Mouse (Mus musculus) midbrain, embryonic 10.5 days (tissue): ENCODE measurements around the gene Mthfd1l. TPM values are rescaled to one million over a fixed set of nuclear protein-coding genes. Genes with fewer than 3 reads are reported as not detected.

Experiments
- DNase-seq: peaks from one replicate; pipeline ENCODE4 v3.0.0-alpha.2; 2017; ENCODE audit warnings: low spot score
- H3K27ac ChIP-seq: fragments of 300-500 bp; sonication (generic); replicated peaks from 2 replicates; pipeline ENCODE4 v1.5.1; 2016; ENCODE audit warnings: mild to moderate bottlenecking
- H3K27me3 ChIP-seq: fragments of 300-500 bp; sonication (generic); 2 replicates; pipeline ENCODE4 v1.6.1; 2016; ENCODE audit warnings: low read depth, mild to moderate bottlenecking; ENCODE audit not compliant: poor library complexity, severe bottlenecking
- H3K36me3 ChIP-seq: fragments of 300-500 bp; sonication (generic); 2 replicates; pipeline ENCODE4 v1.6.1; 2016; ENCODE audit warnings: mild to moderate bottlenecking, moderate library complexity
- H3K4me1 ChIP-seq: fragments of 300-500 bp; sonication (generic); 2 replicates; pipeline ENCODE4 v1.6.1; 2016
- H3K4me3 ChIP-seq: fragments of 300-500 bp; sonication (generic); 2 replicates; pipeline ENCODE4 v1.5.1; 2016; ENCODE audit warnings: mild to moderate bottlenecking, moderate library complexity
- H3K9me3 ChIP-seq: fragments of 300-500 bp; sonication (generic); replicated peaks from 2 replicates; pipeline ENCODE4 v1.6.1; 2016; ENCODE audit warnings: mild to moderate bottlenecking
- WGBS: fragments of 180-500 bp; shearing (Covaris S2); methylation state at CpG from one replicate; pipeline ENCODE4 v1.1.7; 2016; 5-methylcytosine and 5-hydroxymethylcytosine counted together
- polyA plus RNA-seq: library from polyadenylated mRNA; unstranded; fragments of >200 nt; fragmentation: Nextera tagmentation; extraction: Ambion mirVana; gene quantifications from 2 replicates; pipeline ENCODE4 v1.2.1, GENCODE M21; 2016

Mthfd1l gene
- polyA plus RNA-seq, 1 experiment from 2014 or later: 25.2 TPM

DNA sequence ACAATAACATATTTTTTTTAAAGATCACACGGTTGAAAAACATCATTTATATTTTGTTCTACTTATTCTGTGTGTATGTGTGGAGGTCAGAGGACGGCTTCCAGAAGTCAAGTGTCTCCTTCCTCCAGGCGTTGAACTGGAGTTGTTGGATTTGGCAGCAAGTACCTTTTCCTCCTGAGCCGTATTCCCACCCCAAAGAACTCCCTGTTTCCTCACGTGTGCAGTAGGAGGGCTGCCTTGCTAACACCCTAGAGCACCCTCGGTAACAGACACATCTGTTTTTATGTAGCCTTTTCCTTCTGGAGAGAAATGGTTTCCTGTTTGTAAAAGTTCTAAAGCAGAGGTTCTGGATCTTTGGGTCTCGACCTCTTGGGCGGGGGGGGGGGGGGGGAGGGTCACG is 60.8 kb downstream of the Mthfd1l start:
- H3K27ac ChIP-seq: no peak overlapping the region
- no peak overlapping the region for H3K4me3 ChIP-seq
- peaks cover 59% of the 10 kb centered on the region for H3K36me3 ChIP-seq
- no peaks in the 10 kb centered on the region for H3K27me3 ChIP-seq
- no peaks in the 10 kb centered on the region for H3K9me3 ChIP-seq
- no peak for DNase-seq
- WGBS: 86% methylated on average over 9 of the region's 9 CpGs
- H3K4me1 ChIP-seq: no peaks in the 10 kb centered on the region

GRCm38 (mm10) chr10:4036476-4036875 is 63.6 kb downstream of the Mthfd1l start:
- WGBS: 92% methylated on average over 7 of the region's 7 CpGs
- Histone ChIP-seq H3K4me3 (no peak overlapping the region), H3K27ac (no peak overlapping the region), H3K36me3 (peaks cover 46% of the 10 kb centered on the region), H3K4me1 (no peaks in the 10 kb centered on the region), H3K9me3 (no peaks in the 10 kb centered on the region), H3K27me3 (no peaks in the 10 kb centered on the region)
- DNase-seq: no peak

DNA sequence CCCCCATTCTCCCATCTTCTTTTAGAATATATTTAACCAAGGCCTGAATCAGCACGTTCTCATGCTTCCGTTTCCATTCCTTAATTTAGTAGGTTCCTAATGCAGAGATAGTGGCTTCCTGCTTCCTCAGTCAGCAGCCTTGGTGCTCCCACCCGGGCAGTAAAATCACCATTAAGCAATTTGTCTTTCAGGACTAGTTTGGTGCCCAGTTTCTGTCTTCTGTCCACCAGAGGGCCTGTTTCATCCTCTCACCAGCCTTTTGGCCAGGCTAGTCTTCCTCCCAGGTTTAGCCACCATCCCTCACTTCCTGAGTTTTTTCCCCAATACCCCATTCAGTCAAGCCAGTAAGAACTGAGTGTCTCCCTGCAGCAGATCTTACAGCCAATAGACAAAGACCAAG is 64.1 kb downstream of the Mthfd1l start:
- no peak overlapping the region for H3K27ac ChIP-seq
- no peaks in the 10 kb centered on the region for H3K9me3 ChIP-seq
- no peak overlapping the region for H3K4me3 ChIP-seq
- 90% methylated on average over 3 of the region's 3 CpGs for WGBS
- H3K4me1 ChIP-seq: no peaks in the 10 kb centered on the region
- peaks cover 42% of the 10 kb centered on the region for H3K36me3 ChIP-seq
- no peak for DNase-seq
- no peaks in the 10 kb centered on the region for H3K27me3 ChIP-seq

DNA sequence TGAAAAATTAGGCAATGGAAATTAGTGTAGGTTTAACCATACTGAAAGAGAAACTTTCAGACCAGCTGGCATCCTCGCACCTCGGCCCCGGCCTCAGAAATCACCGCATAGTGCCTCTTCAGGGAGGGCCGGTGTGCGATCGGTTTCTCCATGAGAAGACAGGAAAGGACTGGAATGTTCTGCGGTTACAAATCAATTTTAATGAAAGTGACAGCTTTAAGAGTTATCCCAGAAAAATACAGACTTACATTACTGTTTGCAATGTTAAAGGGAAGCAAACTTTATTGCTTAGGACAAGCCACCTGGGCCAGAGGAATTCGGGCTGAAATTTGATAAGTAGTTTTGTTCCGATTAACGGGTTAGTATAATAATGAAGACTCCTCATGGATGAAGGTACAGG is 65.7 kb downstream of the Mthfd1l start:
- no peaks in the 10 kb centered on the region for H3K27me3 ChIP-seq
- H3K27ac ChIP-seq: no peak overlapping the region
- H3K9me3 ChIP-seq: no peaks in the 10 kb centered on the region
- no peaks in the 10 kb centered on the region for H3K4me1 ChIP-seq
- no peak for DNase-seq
- 96% methylated on average over 11 of the region's 11 CpGs for WGBS
- H3K36me3 ChIP-seq: peaks cover 49% of the 10 kb centered on the region
- H3K4me3 ChIP-seq: no peak overlapping the region

- no peak overlapping the region for H3K4me3 ChIP-seq
- peak; percentile 40 for DNase-seq
- H3K27me3 ChIP-seq: no peaks in the 10 kb centered on the region
- no peak overlapping the region for H3K27ac ChIP-seq
- no peaks in the 10 kb centered on the region for H3K4me1 ChIP-seq
- no peaks in the 10 kb centered on the region for H3K9me3 ChIP-seq
- WGBS: 85% methylated on average over 9 of the region's 9 CpGs
- peaks cover 33% of the 10 kb centered on the region for H3K36me3 ChIP-seq
Observed at GRCm38 (mm10) chr10:4041691-4042090, 68.8 kb downstream of the Mthfd1l start.

- Histone ChIP-seq H3K4me3 (no peak overlapping the region), H3K27me3 (no peaks in the 10 kb centered on the region), H3K27ac (no peak overlapping the region), H3K4me1 (no peaks in the 10 kb centered on the region), H3K9me3 (no peaks in the 10 kb centered on the region), H3K36me3 (peaks cover 36% of the 10 kb centered on the region)
- WGBS: 84% methylated on average over 7 of the region's 7 CpGs
- DNase-seq: no peak
Observed at GRCm38 (mm10) chr10:4044421-4044820, 71.5 kb downstream of the Mthfd1l start.

- Histone ChIP-seq H3K27ac (no peak overlapping the region), H3K4me1 (no peaks in the 10 kb centered on the region), H3K9me3 (no peaks in the 10 kb centered on the region), H3K4me3 (no peak overlapping the region), H3K36me3 (peaks cover 41% of the 10 kb centered on the region), H3K27me3 (no peaks in the 10 kb centered on the region)
- 82% methylated on average over 4 of the region's 4 CpGs for WGBS
- DNase-seq: no peak
Observed at GRCm38 (mm10) chr10:4046496-4046895, 73.6 kb downstream of the Mthfd1l start.

DNA sequence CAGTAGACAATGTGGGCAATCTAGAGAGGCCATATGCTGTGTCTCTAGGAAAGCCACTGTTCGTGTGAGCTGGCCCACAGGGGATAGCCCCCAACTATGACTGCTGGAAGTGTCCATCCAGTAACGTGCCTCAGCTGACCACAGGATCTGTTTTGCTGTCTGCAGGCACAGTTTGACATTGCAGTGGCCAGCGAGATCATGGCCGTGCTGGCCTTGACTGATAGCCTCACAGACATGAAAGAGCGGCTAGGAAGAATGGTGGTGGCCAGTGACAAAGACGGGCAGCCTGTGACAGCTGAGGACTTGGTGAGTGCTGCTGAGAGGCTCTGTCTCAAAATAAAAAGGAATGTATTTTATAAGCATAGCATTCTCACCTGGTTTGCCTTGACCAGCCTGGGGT is 74.7 kb downstream of the Mthfd1l start:
- Histone ChIP-seq H3K9me3 (no peaks in the 10 kb centered on the region), H3K4me1 (no peaks in the 10 kb centered on the region), H3K27ac (no peak overlapping the region), H3K36me3 (peaks cover 43% of the 10 kb centered on the region), H3K4me3 (no peak overlapping the region), H3K27me3 (no peaks in the 10 kb centered on the region)
- WGBS: 86% methylated on average over 6 of the region's 6 CpGs
- no peak for DNase-seq

DNA sequence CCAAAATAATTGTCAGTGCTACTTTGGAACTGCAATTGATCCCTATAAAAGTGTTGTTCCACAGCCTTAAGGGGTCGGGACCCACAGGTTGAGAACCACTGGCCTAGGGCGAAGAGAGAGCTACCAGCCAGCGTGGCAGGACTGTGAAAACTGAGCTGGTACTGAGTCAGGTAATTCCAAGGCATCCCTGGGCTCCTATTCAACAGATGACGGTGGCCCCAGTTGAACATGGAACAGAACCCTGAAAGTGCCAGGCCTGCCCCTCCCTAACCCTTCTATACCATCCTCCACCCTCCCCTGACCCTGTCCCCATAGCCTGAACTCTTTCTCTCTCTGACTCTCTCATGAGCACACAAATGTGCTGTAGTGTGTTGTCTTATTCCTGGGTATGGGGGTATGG is 77.3 kb downstream of the Mthfd1l start:
- Histone ChIP-seq H3K27me3 (no peaks in the 10 kb centered on the region), H3K9me3 (no peaks in the 10 kb centered on the region), H3K36me3 (peaks cover 36% of the 10 kb centered on the region), H3K27ac (no peak overlapping the region), H3K4me3 (no peak overlapping the region), H3K4me1 (no peaks in the 10 kb centered on the region)
- no peak for DNase-seq
- 93% methylated on average over 4 of the region's 4 CpGs for WGBS

DNA sequence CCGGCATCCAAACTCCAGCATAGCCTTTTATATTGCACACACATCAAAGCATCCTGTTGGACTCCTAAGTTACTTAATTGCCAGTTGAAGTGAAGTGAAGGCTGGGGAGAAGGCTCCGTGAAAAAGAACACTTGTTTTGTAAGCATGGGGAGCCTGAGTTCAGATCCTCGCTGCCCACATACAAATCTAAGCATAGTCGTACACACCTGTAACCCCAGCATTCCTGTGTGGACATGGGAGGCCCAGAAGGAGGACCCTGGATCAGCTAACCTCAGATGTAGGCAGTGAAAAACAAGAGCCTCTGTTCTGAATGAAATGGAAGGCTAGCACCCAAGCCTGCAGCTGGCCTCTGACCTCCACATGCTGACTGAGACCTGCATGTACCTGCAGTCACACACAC is 79.8 kb downstream of the Mthfd1l start:
- no peak overlapping the region for H3K27ac ChIP-seq
- WGBS: 93% methylated on average over 4 of the region's 4 CpGs
- peaks cover 32% of the 10 kb centered on the region for H3K36me3 ChIP-seq
- no peaks in the 10 kb centered on the region for H3K27me3 ChIP-seq
- H3K4me1 ChIP-seq: no peaks in the 10 kb centered on the region
- H3K4me3 ChIP-seq: no peak overlapping the region
- DNase-seq: no peak
- H3K9me3 ChIP-seq: no peaks in the 10 kb centered on the region

DNA sequence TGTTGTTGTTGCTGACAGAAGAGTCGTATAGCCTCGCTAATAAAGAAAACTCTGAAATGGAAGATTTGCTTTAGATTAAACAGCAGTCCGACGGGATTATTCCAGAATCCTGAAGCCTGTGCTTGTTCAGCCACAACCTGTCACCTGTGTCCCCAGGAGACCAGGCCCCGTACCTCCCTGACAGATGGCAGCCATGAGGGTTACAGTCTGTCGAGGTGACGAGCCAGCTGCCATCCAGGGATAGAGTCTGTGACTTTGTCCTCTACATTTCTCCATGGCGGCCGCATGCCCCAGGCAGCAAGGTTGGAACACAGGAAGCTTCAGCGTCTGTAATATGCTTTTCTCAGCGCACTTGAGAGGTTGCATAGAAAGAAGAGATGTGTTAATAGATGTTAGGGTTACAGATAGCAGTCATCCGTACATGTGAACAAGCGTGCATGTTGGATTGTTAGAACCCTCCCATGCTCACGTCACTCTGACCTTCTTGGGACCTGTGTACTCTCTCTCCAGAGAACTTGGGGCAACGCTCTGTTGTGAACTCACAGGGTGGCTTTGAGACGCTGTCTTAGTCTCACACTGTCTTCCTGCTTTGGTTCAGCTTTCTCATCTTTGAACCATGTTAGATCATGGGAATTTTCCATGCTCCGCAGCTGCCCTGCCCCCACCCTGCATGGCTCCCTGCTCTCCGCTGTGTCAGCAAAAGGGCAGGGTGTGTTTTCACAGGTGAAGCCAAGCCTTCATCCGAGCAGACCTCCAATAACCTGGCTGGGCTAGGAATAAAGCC is 80.6 kb downstream of the Mthfd1l start:
- no peak overlapping the region for H3K27ac ChIP-seq
- 87% methylated on average over 19 of the region's 19 CpGs for WGBS
- H3K4me1 ChIP-seq: no peaks in the 10 kb centered on the region
- DNase-seq: no peak
- no peaks in the 10 kb centered on the region for H3K9me3 ChIP-seq
- H3K36me3 ChIP-seq: peaks cover 26% of the 10 kb centered on the region
- no peak overlapping the region for H3K4me3 ChIP-seq
- H3K27me3 ChIP-seq: no peaks in the 10 kb centered on the region

GRCm38 (mm10) chr10:4054589-4054988 is 81.7 kb downstream of the Mthfd1l start:
- Histone ChIP-seq H3K4me1 (no peaks in the 10 kb centered on the region), H3K4me3 (no peak overlapping the region), H3K36me3 (peaks cover 21% of the 10 kb centered on the region), H3K27me3 (no peaks in the 10 kb centered on the region), H3K9me3 (no peaks in the 10 kb centered on the region), H3K27ac (no peak overlapping the region)
- no peak for DNase-seq
- 94% methylated on average over 1 of the region's 1 CpGs for WGBS

DNA sequence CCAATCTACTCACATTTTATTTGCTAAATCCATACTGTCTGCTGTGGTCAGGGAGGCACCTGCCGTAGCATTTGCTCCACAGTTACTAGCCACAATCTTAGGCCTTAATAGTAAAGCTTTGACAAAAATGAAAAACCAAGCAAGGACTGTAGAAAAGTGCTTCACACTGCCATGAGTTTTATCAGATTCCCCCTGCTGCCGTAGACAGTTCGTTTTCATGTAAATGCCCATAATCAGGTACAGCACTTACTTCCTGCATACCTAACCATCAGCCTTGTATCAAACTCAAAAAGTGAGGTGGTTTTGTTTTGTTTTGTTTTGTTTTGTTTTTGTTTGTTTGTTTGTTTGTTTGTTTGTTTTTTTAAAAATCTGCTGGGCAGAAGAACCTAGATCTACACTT is 84.5 kb downstream of the Mthfd1l start:
- no peaks in the 10 kb centered on the region for H3K9me3 ChIP-seq
- no peak for DNase-seq
- no peak overlapping the region for H3K27ac ChIP-seq
- H3K4me3 ChIP-seq: no peak overlapping the region
- H3K27me3 ChIP-seq: no peaks in the 10 kb centered on the region
- peaks cover 8% of the 10 kb centered on the region for H3K36me3 ChIP-seq
- 94% methylated on average over 3 of the region's 3 CpGs for WGBS
- no peaks in the 10 kb centered on the region for H3K4me1 ChIP-seq

DNA sequence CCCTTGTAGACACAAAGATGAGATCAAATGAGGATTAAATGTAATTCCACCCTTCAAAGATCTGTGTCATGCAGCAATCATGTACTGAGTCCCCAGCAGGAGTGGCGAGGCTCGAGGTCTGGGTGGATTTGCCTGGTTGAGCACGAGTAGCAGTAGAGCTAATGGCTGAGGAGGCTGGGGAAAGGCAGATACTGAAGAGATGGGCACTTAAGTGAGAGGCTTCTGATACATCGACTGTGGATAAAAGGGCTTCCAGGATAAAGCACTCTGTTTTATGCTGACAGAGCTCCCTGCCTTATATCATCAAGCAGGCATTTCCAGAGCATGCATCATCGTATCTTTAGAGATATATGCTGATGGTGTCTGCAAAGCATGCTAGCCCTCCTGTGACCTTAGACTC is 84.9 kb downstream of the Mthfd1l start:
- no peaks in the 10 kb centered on the region for H3K9me3 ChIP-seq
- WGBS: 81% methylated on average over 5 of the region's 5 CpGs
- no peak for DNase-seq
- no peak overlapping the region for H3K27ac ChIP-seq
- no peak overlapping the region for H3K4me3 ChIP-seq
- H3K4me1 ChIP-seq: no peaks in the 10 kb centered on the region
- H3K36me3 ChIP-seq: peaks cover 4% of the 10 kb centered on the region
- no peaks in the 10 kb centered on the region for H3K27me3 ChIP-seq
